Mouse (Mus musculus) brain, embryonic 14.5 days (tissue): ENCODE measurements around the gene Retsat. TPM values are rescaled to one million over a fixed set of nuclear protein-coding genes. Genes with fewer than 3 reads are reported as not detected.
A peak's percentile ranks its signal among the peaks of the same experiment; 100 is the strongest.

Source experiments
- DNase-seq: peaks from one replicate; pipeline ENCODE4 v3.0.0-alpha.2; 2011; ENCODE audit warnings: low read depth
- CTCF ChIP-seq: fragments of 200-500 bp; IDR thresholded peaks from 2 replicates; pipeline ENCODE4 v1.5.1; 2012; ENCODE audit warnings: inconsistent platforms, mild to moderate bottlenecking, moderate library complexity, borderline replicate concordance; ENCODE audit not compliant: insufficient read depth, insufficient read length; ENCODE audit errors: extremely low read depth
- POLR2A ChIP-seq: fragments of 200-500 bp; IDR thresholded peaks from 2 replicates; pipeline ENCODE4 v1.6.1; 2012; ENCODE audit warnings: mild to moderate bottlenecking, inconsistent platforms, borderline replicate concordance; ENCODE audit not compliant: poor library complexity, insufficient read depth, insufficient read length, severe bottlenecking; ENCODE audit errors: extremely low read depth
- polyA plus RNA-seq: library from polyadenylated mRNA; depleted of rRNA; stranded (reverse); fragments of >200 nt; gene quantifications from 2 replicates; pipeline ENCODE4 v1.2.3, GENCODE M21; 2012

Gene Retsat
- polyA plus RNA-seq, 1 experiment, result 3.7 TPM

GRCm38 (mm10) chr6:72567508-72567907 is 30.8 kb upstream of the Retsat start:
- no peak for DNase-seq
- TF ChIP-seq CTCF (no peak), POLR2A (no peak)

- no peak for DNase-seq
- no peak for TF ChIP-seq CTCF
- no peak for TF ChIP-seq POLR2A
Measured at GRCm38 (mm10) chr6:72568736-72569135, 29.5 kb upstream of the Retsat start.

GRCm38 (mm10) chr6:72570644-72571397 is 27.5 kb upstream of the Retsat start:
- TF ChIP-seq POLR2A (no peak), CTCF (no peak)
- no peak for DNase-seq

- TF ChIP-seq POLR2A (no peak), CTCF (no peak)
- no peak for DNase-seq
Measured at GRCm38 (mm10) chr6:72571826-72572225, 26.4 kb upstream of the Retsat start.

GRCm38 (mm10) chr6:72576041-72576440 is 22.2 kb upstream of the Retsat start:
- no peak for TF ChIP-seq CTCF
- TF ChIP-seq POLR2A, result no peak
- DNase-seq, result no peak

GRCm38 (mm10) chr6:72581625-72582382 is 16.5 kb upstream of the Retsat start:
- peak; percentile 13 for DNase-seq
- TF ChIP-seq POLR2A, result no peak
- no peak for TF ChIP-seq CTCF

- TF ChIP-seq POLR2A (no peak), CTCF (no peak)
- no peak for DNase-seq
Measured at GRCm38 (mm10) chr6:72583211-72583839, 14.9 kb upstream of the Retsat start.

GRCm38 (mm10) chr6:72584154-72584553 is 14.1 kb upstream of the Retsat start:
- no peak for DNase-seq
- TF ChIP-seq POLR2A (no peak), CTCF (no peak)

- TF ChIP-seq POLR2A (no peak), CTCF (no peak)
- DNase-seq, result no peak
Measured at GRCm38 (mm10) chr6:72586701-72587100, 11.6 kb upstream of the Retsat start.

GRCm38 (mm10) chr6:72588307-72588706 is 10.0 kb upstream of the Retsat start:
- DNase-seq, result no peak
- TF ChIP-seq POLR2A, result no peak
- no peak for TF ChIP-seq CTCF

GRCm38 (mm10) chr6:72590111-72590510 is 8.2 kb upstream of the Retsat start:
- no peak for DNase-seq
- no peak for TF ChIP-seq POLR2A
- no peak for TF ChIP-seq CTCF

GRCm38 (mm10) chr6:72593011-72593803 is 5.1 kb upstream of the Retsat start:
- DNase-seq, result no peak
- TF ChIP-seq CTCF, result no peak
